Mouse (Mus musculus) spleen, adult 2 months (tissue): ENCODE results near the gene Sorcs3.

Experiments used
- CTCF ChIP-seq: fragments of 200-500 bp; IDR thresholded peaks from 2 replicates; pipeline ENCODE4 v1.5.1; 2011; ENCODE audit warnings: mild to moderate bottlenecking, inconsistent platforms; ENCODE audit not compliant: insufficient read depth, insufficient read length, insufficient replicate concordance; ENCODE audit errors: extremely low read depth
- POLR2A ChIP-seq: fragments of 200-500 bp; IDR thresholded peaks from 2 replicates; pipeline ENCODE4 v1.6.1; 2011; ENCODE audit warnings: low read depth, low read length, inconsistent platforms

DNA sequence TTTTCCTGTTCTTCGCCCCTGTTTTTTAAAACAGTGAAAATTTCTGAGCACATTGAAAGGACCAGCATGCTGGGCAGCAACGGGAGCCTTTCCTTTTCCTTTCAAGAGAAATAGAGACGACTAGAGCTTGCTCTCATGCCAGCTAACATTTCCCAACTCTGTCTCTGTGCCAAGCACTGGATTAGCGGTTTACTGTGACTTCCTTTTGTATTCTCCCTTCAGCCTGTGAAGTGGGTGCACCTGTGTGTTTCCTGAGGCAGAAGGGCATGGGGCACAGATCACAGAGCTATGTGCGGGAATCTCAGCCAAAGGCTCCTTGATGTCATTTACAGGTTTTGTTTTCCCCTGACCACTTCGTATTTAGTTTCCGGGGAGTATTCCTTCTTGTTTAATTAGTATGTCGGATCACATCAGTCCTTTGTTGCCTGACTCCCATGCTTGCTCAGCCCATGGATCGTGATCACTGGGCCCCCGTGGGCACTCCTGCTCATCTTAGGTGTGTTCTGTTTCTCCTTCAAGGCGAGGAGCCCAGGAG lies 172.2 kb downstream of the Sorcs3 start:
- no peak for TF ChIP-seq CTCF
- TF ChIP-seq POLR2A: no peak
